Mouse (Mus musculus): ENCODE measurements around the gene Olfr1317. TPM values are rescaled to one million over a fixed set of nuclear protein-coding genes. Genes with fewer than 3 reads are reported as not detected.

Gene Olfr1317
- total RNA-seq (2022): not detected

GRCm38 (mm10) chr2:112140029-112140428 lies at the start of gene Olfr1317:
Gene Olfr1317 (plus strand): TSS chr2:112140329.
- no peak for DNase-seq (ENCODE audit: low spot score)

DNA sequence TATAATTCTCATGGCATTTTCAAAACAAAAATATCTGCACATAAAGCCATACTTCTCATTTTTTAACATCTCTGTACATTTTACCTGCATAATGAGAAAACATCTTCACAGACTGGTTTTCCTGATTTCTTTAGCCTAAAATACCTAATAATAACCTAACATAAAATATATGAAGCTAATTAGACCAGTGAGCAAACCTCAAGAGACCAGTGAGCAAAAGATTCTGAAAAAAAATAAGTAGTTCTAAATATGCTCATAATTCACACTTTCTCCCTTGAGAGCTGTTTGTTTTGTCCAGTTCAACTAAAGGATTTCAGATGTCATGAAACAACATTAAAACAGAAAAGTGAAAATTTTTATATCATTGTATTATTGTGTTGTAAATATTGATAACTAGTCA lies 43.4 kb upstream of the Olfr1317 start, which contains the start of gene Olfr1314:
Olfr1314 (minus strand) TSS at position 101 of the 400 bp plus-strand sequence.
- no peak for DNase-seq (ENCODE audit: low spot score)

- no peak for DNase-seq (ENCODE audit: low spot score)
These were observed 24.8 kb upstream of the Olfr1317 start, which contains the start of gene Olfr1315-ps1 for GRCm38 (mm10) chr2:112115340-112115739. Gene Olfr1315-ps1 (minus strand): TSS chr2:112115440.

DNA sequence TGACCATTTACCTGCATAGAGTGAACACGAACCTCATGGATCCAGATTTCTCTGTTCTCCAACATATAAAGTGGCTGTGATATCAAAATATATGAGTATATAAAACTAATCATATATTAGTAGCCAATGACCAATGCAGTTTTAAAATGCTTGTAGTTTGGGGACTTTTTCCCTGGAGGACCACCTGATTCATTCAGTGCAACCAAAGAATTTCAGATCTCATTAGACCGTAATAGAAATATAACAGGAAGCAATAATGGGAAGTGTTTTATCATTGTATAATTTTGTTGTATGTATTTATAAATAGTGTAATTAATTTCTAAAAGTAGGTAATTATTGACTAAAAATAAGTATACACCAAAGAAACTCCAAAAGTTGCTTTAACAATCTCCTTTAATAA lies 5.3 kb upstream of the Olfr1317 start, which contains the start of gene Olfr1316:
Olfr1316 (minus strand) TSS at position 101 of the 400 bp plus-strand sequence.
- DNase-seq (ENCODE audit: low spot score): no peak

GRCm38 (mm10) chr2:112153898-112154297 lies 13.8 kb downstream of the Olfr1317 start, which contains the start of gene Olfr1318:
Gene Olfr1318 (plus strand): TSS chr2:112154198.
- DNase-seq (ENCODE audit: low spot score): no peak

Other genes starting within 250 kb of the Olfr1317 start
- gene Olfr1306, start 224.1 kb upstream of the Olfr1317 start, total RNA-seq (2022): not detected
- gene Olfr1307, start 190.9 kb upstream of the Olfr1317 start, total RNA-seq (2022): under 1 TPM in 1 of 4 experiments, not detected in 3; under 0.01 TPM
- not detected for gene Olfr1308, start 175.4 kb upstream of the Olfr1317 start, total RNA-seq (2022)
- gene Olfr1309, start 150.0 kb upstream of the Olfr1317 start, total RNA-seq (2022): not detected
- not detected for gene Olfr1310, start 127.6 kb upstream of the Olfr1317 start, total RNA-seq (2022)
- not detected for gene Olfr1311, start 115.9 kb upstream of the Olfr1317 start, total RNA-seq (2022)
- not detected for gene Olfr1312, start 90.1 kb upstream of the Olfr1317 start, total RNA-seq (2022)
- gene Olfr1313, start 62.5 kb upstream of the Olfr1317 start, total RNA-seq (2022): not detected
- gene Olfr1314, start 43.5 kb upstream of the Olfr1317 start, total RNA-seq (2022): not detected
- gene Olfr1315-ps1, start 24.9 kb upstream of the Olfr1317 start, total RNA-seq (2022): not detected
- gene Olfr1316, start 5.4 kb upstream of the Olfr1317 start, total RNA-seq (2022): not detected
- gene Olfr1318, start 13.9 kb downstream of the Olfr1317 start, total RNA-seq (2022): not detected
- 1 to 10 TPM; 2.6 to 3.6 (median 2.8) TPM for gene Lpcat4, start 99.1 kb downstream of the Olfr1317 start, total RNA-seq (2022)
- gene Nutm1, start 119.0 kb downstream of the Olfr1317 start, total RNA-seq (2022): not detected
- 10 to 100 TPM; 57.1 to 65.3 (median 63.2) TPM for gene Nop10, start 121.6 kb downstream of the Olfr1317 start, total RNA-seq (2022)
- 10 to 100 TPM; 28.2 to 35.4 (median 31.2) TPM for gene Slc12a6, start 125.5 kb downstream of the Olfr1317 start, total RNA-seq (2022)
- gene Gm21985, start 126.0 kb downstream of the Olfr1317 start, total RNA-seq (2022): 1 to 10 TPM in 2 of 4 experiments, under 1 TPM in 2; 0.49 to 2.4 (median 0.91) TPM
- 10 to 100 TPM; 66.5 to 73.6 (median 70.5) TPM for gene Emc4, start 227.7 kb downstream of the Olfr1317 start, total RNA-seq (2022)
- 1 to 10 TPM; 3.6 to 4.4 (median 4.1) TPM for gene Katnbl1, start 238.9 kb downstream of the Olfr1317 start, total RNA-seq (2022)

All from heart, adult 8-10 months (tissue).